Mouse (Mus musculus) T-helper 2 cell (primary cell): ENCODE results near the gene Kalrn.
"Not testable (repeated sequence)": the region's sequence is repeated elsewhere in the genome, so short reads cannot be mapped to it uniquely, and the experiment has no call there.

ENCODE experiments used
- in situ Hi-C: fragments of 300-600 bp; cut with MboI, MseI; formaldehyde crosslinking; loops from one replicate; pipeline ENCODE4 v1.15.1; 2025; ENCODE audit warnings: high pct_unique_total_duplicates

Kalrn gene

DNA sequence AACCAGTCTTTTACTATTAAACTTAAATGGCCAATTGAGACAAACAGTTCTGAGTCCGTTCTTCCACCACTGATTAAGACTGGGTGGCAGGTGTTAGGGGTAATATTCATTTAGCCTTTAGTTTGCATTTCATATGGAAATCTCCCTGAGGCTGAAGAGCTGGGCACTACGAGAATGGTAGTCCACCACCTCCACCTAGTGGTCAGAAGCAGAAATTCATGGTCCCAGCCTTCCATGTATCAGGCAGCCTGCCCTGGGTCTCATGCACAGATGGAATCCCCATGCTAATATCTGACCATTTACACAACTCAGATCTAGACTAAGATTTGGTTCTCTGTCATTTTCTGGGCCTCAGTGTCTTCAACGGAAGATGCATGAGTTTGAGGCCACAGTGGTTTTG lies 458.7 kb downstream of the Kalrn start:
- in situ Hi-C loops = loop anchor here (5.0 to 25.0 kb wide), 2 partner anchors 117 to 302 kb away; no protein-coding TSS in a partner anchor

DNA sequence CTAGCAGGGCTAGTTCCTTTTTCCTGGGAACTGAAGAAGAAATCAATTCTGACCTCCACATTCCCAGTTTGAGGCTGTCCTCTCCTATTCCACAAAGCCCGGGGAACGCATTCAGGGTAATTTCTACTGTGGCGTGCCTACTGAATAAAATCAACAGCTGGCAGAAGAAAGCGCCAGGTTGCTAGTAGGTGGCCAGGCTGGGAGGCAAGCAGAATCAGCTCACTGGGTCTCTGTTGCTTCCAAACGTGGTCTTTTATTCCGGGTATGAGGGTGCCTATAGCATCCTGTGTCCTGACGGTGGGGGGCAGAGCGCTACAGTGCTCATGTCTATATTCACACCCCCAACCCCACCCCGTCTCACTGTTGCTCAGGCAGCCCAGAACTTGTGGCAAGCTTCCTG lies 460.2 kb downstream of the Kalrn start:
- in situ Hi-C loops = loop anchor here (5.0 to 25.0 kb wide), 2 partner anchors 116 to 301 kb away; no protein-coding TSS in a partner anchor

- in situ Hi-C loops = loop anchor here (5.0 to 25.0 kb wide), 2 partner anchors 115 to 300 kb away; no protein-coding TSS in a partner anchor
Observed at GRCm38 (mm10) chr16:34112490-34112889, 460.8 kb downstream of the Kalrn start.

- in situ Hi-C loops = loop anchor here (5.0 to 25.0 kb wide), 2 partner anchors 114 to 299 kb away; no protein-coding TSS in a partner anchor
Observed at GRCm38 (mm10) chr16:34110840-34111625, 462.3 kb downstream of the Kalrn start.

GRCm38 (mm10) chr16:34104427-34104826 lies 468.9 kb downstream of the Kalrn start:
- in situ Hi-C loops = loop anchor here (25.0 kb wide), 1 partner anchor 292 kb away; no protein-coding TSS in a partner anchor

DNA sequence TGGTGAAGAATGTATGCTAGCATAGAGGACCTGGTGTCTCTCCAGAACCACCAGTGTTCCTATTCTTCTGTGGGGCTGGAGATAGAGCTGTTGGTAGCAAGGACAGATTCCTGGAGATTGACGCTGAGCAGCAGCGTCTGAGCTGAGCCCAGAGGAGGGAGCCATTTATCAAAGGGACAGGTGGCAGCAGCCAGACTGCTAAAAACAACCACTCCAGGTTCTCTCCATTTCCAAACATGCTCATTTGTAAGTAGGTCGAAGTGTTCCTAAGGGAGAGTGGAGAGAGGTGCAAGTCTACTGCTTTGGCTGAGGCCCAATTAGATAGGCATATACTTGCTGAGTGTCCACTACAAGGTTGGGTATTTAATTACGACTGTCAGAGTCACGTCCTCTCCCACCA lies 470.6 kb downstream of the Kalrn start:
- in situ Hi-C loops = loop anchor here (25.0 kb wide), 1 partner anchor 290 kb away; no protein-coding TSS in a partner anchor

- in situ Hi-C loops = loop anchor here (25.0 kb wide), 1 partner anchor 287 kb away; no protein-coding TSS in a partner anchor
Observed at GRCm38 (mm10) chr16:34099795-34100194, 473.5 kb downstream of the Kalrn start.

GRCm38 (mm10) chr16:34095548-34096141 lies 477.7 kb downstream of the Kalrn start:
- in situ Hi-C loops = no loop called here

GRCm38 (mm10) chr16:34095093-34095465 lies 478.3 kb downstream of the Kalrn start:
- in situ Hi-C loops = no loop called here

DNA sequence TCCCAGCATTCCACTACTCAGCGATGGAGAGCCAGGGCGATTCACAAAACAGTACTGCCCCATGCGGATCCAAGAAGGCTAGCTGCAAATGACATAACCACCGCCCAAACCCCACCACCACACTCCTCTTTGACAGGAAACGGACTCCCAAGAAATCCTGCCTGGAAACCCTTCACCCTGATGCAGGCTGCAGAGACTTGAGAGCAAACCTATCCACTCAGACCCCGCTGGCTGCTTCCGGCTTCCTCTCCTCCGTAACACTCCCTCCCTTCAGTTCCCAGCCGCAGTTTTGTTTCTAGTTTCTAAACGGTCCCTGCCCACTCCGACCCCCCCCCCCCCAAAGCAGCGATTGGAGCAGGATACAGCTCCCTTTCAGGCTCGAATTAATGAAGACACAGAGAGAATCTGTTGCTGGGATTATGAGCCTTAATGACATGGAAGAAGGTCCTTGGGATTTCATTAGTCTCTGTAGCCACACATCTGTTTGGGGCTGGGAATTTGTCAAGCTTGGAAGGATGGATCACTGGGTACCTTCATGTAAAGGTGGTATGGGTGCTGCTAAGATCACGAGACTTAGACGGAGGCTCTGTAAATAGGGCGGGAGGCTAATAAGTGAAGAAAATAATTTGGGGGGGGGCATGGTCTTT lies 478.8 kb downstream of the Kalrn start:
- in situ Hi-C loops = no loop called here

- in situ Hi-C loops = no loop called here
Observed at GRCm38 (mm10) chr16:34093734-34094445, 479.4 kb downstream of the Kalrn start.

DNA sequence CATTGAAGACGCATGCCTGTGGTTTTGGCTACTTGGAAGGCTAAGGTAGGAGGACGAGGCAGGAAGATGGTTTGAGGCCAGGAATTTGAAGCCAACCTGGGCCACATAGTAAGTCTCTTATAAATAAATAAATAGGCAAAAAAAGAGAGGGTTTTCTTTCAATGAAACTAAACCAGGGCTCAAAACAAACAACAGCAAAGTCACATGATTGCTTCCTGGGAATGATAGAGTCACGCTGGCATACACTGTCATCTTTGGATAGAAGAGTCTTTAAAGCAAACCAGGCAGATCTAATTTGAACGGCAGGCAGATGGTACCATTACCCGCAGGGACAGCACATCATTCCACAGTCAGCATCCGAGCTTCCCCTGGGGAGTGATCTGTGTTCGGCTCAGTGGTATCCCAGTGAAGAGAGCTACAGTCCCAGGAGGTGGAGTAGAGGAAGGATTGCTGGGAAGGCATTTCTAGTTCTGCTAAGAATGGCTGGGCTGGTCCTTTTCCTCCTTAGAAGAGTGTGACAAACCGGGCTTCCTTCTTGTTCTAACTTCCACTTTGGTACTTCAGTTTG lies 483.7 kb downstream of the Kalrn start:
- in situ Hi-C loops = no loop called here

DNA sequence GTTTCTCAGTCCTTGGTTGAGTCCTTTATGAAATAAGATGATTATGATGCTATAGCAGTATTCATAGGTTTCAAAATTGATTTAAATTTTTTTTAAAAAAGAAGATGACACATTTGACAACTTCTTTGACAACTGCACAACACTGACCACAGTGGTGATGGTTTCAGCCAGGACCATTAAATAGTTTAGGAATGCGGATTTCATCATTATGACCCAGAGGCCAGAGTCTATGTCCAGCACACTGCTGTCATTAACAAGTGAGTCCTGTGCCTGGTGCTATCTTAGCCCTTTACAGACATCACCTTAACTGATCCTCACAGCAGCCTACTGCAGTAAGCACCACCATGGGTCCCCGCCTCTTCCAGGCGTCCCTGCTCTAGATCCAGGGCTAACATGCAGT lies 484.3 kb downstream of the Kalrn start:
- in situ Hi-C loops = no loop called here

- in situ Hi-C loops = no loop called here
Observed at GRCm38 (mm10) chr16:34088331-34088730, 485.0 kb downstream of the Kalrn start.

DNA sequence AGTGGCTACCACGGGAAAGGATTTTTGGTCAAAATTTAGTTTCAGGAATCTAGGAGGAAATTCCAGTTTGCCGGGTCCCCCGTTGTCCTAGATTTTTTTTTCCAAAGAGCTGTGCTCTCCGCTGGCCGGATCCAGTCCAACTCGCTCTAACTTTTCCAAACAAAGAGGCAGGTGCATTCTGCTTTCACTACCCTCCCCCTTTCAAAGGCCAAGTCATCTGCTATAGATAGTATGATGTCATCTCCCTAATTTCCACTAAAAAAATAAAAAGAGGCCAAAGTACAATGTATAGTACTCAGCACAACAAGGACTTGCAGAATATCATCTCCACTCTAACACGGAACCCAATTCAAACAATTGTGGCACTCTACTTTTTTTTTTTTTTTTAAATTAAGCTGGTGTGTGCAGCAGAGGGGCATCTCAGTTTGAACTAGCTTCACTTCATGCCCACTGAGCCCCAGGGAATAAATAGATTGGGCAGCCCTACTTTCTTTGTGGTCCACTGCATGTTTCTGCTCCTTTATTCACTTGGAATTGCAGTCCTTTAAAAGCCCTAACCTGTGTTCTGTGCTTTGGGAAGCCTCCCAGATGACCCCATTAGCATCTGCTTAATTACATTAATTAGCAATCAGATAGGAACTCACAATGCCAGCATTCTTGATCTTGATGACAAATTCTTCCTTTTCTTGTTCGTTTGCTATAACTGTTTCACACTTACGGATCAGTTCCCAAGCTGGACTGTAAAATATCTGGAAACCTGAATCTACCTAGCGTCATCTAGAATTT lies 489.0 kb downstream of the Kalrn start:
- in situ Hi-C loops = no loop called here

- in situ Hi-C loops = no loop called here
Observed at GRCm38 (mm10) chr16:34082494-34083469, 490.6 kb downstream of the Kalrn start.

GRCm38 (mm10) chr16:34081683-34082438 lies 491.5 kb downstream of the Kalrn start:
- in situ Hi-C loops = no loop called here

GRCm38 (mm10) chr16:34081314-34081682 lies 492.0 kb downstream of the Kalrn start:
- in situ Hi-C loops = not testable (repeated sequence)

DNA sequence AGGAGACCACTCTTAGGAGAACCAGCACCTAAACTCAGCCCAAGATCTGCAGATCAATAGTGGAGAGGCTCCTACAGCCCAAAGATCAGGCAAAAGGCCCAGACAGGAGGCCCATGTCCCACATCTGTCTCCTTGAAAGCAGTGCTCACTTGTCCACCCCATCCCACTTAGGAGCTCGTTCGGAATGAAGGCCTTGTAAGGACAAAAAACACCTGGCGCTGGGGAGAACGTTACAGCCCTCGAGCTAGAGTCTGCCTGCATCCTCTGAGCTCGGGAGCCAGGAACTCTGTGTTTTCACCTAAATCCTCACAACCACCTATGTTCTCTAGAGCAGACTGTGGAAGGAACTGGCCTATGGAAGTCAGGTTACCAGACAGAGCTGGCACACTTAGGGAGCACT lies 492.5 kb downstream of the Kalrn start:
- in situ Hi-C loops = no loop called here
